Mouse (Mus musculus): Measurements from ENCODE around the gene Tfap2e. TPM values are rescaled to one million over a fixed set of nuclear protein-coding genes. Genes with fewer than 3 reads are reported as not detected.
A peak's percentile ranks its signal among the peaks of the same experiment; 100 is the strongest.

Tfap2e gene
- polyA plus RNA-seq, 1 experiment from 2014 or later: not detected

DNA sequence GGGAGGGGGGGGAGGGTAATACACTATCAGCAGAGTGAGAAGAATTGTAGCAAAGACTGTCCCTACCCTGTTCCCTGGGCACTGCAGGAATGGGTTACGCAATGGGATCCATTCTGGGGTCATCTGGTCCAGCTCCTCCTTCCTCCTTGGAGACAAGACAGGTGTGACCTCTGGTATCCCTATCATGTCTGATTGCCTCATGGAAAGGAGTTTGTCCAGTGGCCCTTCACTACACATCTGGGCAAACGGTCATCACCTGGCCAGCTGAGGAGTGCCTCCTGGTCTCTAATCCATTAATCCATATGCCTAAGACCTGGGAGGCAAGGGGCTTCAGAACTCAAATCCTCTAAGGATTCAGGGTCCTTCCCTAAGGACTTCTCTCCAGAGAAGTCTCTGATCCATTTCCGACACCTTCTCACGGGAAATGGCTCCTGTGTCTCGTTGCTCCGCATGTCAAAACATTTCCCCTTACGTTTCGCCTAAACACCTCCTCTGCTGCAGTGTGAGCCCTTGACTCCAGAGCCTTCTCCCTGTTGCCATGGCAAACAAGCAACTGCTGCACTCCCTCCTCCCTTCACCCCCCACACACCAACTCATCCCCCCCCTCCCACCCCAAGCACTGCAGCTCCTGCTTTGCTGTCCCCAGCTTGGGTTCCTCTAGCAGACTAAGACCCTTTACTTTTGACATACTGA is 15.0 kb upstream of the Tfap2e start:
- Histone ChIP-seq H3K4me3 (0 out of 2 replicates have a peak overlapping the region, but pooled peaks have one; percentile 86), H3K9ac (no peak overlapping the region; the same call in 1 of the 2 replicates), H3K4me1 (replicated peaks) (peaks cover 34% of the 10 kb centered on the region), H3K27ac (ENCODE audit: poor library complexity, severe bottlenecking) (no peak overlapping the region), H3K27me3 (replicated peaks) (no peaks in the 10 kb centered on the region), H3K9me3 (replicated peaks) (no peaks in the 10 kb centered on the region), H3K36me3 (peaks cover 48% of the 10 kb centered on the region), H3K4me2 (peak overlapping the region; percentile 96; the same call in 1 of the 2 replicates)
- no peak for ATAC-seq (ENCODE audit: insufficient number of reproducible peaks, low FRiP score)
- WGBS: 85% methylated on average over 8 of the region's 8 CpGs

DNA sequence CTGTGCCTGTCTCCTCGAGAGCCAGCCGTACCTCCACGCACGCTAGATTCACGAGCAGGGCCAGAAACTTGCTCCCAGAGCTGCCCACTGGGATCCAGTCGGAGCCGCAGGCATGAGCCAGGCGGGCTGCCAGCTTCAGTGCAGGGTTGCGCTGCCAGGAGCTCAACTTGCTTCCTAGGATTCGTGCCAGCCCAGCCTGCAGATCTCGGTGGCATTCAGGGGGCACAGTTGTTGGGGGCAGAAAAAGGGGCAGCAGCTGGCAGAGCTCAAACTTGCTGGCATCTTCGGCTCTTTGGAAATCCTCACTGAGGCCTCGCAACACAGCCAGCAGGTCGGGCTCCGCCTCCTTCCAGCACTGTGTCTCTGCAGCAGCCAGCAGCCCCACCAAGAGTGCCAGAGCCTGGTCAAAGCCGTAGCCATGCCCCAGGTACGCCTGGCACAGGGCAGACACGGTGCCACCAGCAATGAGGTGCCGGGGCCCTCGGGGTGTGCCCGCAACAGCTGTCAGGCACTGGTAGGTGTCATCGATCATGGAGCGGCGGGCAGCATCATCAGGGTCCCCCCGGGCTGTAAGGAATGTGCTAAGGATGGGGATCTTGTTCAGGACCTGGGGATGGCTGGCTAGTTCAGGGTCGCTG is 14.1 kb upstream of the Tfap2e start:
- no peak overlapping the region for H3K27ac ChIP-seq (ENCODE audit: poor library complexity, severe bottlenecking)
- H3K9me3 ChIP-seq (replicated peaks): no peaks in the 10 kb centered on the region
- 87% methylated on average over 26 of the region's 26 CpGs for WGBS
- no peaks in the 10 kb centered on the region for H3K27me3 ChIP-seq (replicated peaks)
- no peak overlapping the region for H3K9ac ChIP-seq
- H3K4me3 ChIP-seq: no peak overlapping the region
- ATAC-seq (ENCODE audit: insufficient number of reproducible peaks, low FRiP score): no peak
- H3K36me3 ChIP-seq: peaks cover 56% of the 10 kb centered on the region
- no peak overlapping the region for H3K4me2 ChIP-seq
- H3K4me1 ChIP-seq (replicated peaks): peaks cover 34% of the 10 kb centered on the region

DNA sequence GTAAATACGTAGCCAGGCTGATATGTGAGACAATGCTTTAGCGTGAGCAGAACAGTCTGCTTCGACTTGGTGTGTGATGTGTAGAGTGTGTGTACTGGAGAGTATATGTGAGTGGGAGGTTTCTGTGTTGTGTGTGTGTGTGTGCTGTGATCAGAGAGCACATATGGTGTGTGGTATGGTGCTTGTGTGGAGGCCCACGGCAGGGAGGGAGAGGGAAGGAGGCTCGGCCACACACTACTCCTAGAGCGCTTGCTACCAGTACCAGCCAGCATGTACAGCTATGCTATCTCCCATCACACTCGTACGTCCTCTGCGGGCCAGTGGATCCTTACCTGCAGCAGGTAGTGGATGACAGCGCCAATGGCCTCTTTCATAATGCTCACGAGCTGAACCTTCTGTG is 13.5 kb upstream of the Tfap2e start:
- Histone ChIP-seq H3K27ac (ENCODE audit: poor library complexity, severe bottlenecking) (no peak overlapping the region), H3K4me1 (replicated peaks) (peaks cover 31% of the 10 kb centered on the region), H3K4me3 (no peak overlapping the region), H3K36me3 (peaks cover 62% of the 10 kb centered on the region), H3K9ac (no peak overlapping the region), H3K4me2 (no peak overlapping the region), H3K27me3 (replicated peaks) (no peaks in the 10 kb centered on the region; the same call in 1 of the 2 replicates), H3K9me3 (replicated peaks) (no peaks in the 10 kb centered on the region)
- WGBS: 89% methylated on average over 11 of the region's 11 CpGs
- no peak for ATAC-seq (ENCODE audit: insufficient number of reproducible peaks, low FRiP score)

DNA sequence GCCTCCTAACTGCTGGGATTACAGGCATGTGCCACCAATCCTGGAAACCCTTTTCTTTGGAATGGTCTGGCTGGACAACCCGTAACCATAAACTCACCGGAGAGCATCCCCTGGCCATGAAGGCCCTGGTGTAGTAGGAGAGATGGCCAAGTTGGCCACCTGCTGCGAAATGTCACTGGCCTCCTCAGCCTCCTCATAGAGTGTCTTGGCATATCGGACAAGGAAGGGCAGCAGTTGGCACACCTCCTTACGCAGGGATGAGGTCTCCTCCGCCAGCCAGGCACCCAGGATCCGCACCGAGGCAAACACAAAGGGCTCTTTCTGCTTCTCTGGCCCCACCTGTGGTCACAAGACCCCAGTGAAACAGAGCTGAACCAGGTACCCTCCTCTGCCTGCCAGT is 12.3 kb upstream of the Tfap2e start:
- no peaks in the 10 kb centered on the region; the same call in 1 of the 2 replicates for H3K27me3 ChIP-seq (replicated peaks)
- H3K4me1 ChIP-seq (replicated peaks): peaks cover 37% of the 10 kb centered on the region
- H3K4me3 ChIP-seq: no peak overlapping the region
- no peak overlapping the region for H3K4me2 ChIP-seq
- H3K9ac ChIP-seq: no peak overlapping the region
- H3K9me3 ChIP-seq (replicated peaks): no peaks in the 10 kb centered on the region
- peaks cover 70% of the 10 kb centered on the region for H3K36me3 ChIP-seq
- H3K27ac ChIP-seq (ENCODE audit: poor library complexity, severe bottlenecking): no peak overlapping the region
- ATAC-seq (ENCODE audit: insufficient number of reproducible peaks, low FRiP score): no peak
- 93% methylated on average over 8 of the region's 8 CpGs for WGBS

DNA sequence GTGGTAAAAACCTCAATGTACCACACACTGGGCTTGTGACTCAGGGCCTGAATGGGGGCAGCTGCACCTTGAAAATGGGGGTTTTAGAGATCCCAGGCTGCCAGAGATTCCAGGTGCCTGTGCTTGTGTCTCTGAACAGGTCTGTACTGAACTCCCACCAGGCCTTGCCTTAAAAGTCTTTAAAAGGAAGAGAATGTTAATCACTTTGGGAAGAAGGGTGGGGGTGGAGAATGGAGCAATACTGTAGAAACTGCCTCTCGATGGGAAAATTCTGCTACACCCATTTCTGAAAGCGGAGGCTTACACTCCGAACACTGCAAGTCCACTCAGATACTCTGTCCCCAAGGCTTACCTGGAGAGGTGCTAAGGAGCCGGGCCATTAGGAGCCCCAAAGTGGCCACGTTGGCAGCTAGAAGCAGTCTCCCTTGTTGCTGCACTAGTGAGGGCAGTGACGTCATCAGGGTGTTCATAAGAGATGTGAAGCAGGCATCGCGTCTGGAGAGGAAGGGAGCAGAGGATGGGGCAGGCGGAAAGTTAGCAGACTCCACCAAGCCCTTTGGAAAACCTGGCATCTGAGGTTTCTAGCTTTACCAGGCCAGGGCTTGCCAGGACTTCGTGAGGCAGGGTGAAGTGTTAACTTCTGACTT is 10.3 kb upstream of the Tfap2e start:
- WGBS: 68% methylated on average over 10 of the region's 10 CpGs
- Histone ChIP-seq H3K9ac (no peak overlapping the region), H3K4me1 (replicated peaks) (peaks cover 28% of the 10 kb centered on the region), H3K27ac (ENCODE audit: poor library complexity, severe bottlenecking) (no peak overlapping the region), H3K4me2 (no peak overlapping the region), H3K4me3 (no peak overlapping the region), H3K9me3 (replicated peaks) (no peaks in the 10 kb centered on the region), H3K36me3 (peaks cover 70% of the 10 kb centered on the region), H3K27me3 (replicated peaks) (no peaks in the 10 kb centered on the region; the same call in 1 of the 2 replicates)
- no peak for ATAC-seq (ENCODE audit: insufficient number of reproducible peaks, low FRiP score)

DNA sequence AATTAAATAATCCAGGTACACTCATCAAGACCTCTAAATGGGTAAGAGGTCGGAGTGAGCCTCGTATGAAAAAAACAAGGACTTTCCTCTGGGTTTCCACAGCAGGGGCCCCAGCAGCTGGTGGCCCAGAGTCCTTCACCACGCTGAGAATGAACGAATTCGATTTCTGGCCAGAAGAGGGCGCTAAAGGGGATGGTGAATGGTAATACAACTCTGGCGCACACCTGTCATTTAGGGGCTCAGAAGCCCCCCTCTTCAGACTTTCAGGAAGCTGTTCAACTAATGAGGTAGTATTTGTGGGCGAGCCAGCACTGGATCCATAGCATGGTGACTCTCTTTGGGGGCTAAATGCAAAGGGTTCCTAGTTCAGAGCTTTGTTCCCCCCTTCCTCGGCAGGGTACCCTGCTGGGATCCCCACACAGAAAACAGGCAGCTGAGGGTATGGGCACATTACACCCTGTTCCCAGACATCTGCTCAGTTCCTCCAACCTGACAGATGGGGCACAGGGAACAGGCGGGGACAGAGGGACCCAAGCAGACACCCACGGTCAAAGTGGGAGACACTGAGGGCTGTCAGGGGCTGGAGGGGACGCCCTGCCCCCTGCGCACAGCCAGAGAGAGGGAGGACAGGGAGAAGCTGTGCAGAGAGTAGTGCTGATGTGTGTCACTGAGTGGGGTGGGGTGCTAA is 9.6 kb upstream of the Tfap2e start:
- no peak overlapping the region for H3K4me2 ChIP-seq
- H3K36me3 ChIP-seq: peaks cover 67% of the 10 kb centered on the region
- no peak overlapping the region for H3K27ac ChIP-seq (ENCODE audit: poor library complexity, severe bottlenecking)
- H3K9me3 ChIP-seq (replicated peaks): no peaks in the 10 kb centered on the region
- peaks cover 26% of the 10 kb centered on the region for H3K4me1 ChIP-seq (replicated peaks)
- no peak overlapping the region for H3K4me3 ChIP-seq
- ATAC-seq (ENCODE audit: insufficient number of reproducible peaks, low FRiP score): no peak
- no peak overlapping the region for H3K9ac ChIP-seq
- WGBS: 42% methylated on average over 13 of the region's 13 CpGs
- no peaks in the 10 kb centered on the region; the same call in 1 of the 2 replicates for H3K27me3 ChIP-seq (replicated peaks)

DNA sequence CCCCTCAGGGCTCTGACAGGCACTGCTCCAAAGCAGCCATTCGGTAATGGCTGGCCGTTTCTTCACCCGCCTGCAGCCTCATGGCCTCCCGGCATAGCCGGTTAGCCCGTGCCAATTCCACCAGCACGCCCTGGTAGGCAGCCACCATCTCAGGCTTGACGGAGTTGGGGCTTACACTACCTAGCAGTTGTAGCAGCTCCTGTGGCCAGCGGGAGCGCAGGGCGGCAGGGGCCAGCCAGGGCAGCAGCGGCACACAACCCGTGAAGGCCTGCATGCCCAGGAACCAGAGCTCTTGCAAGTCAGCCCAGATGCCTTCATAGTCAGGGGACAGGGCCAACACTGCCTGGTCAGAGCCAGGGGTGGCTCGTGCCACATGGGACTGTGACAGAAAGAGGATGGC is 8.8 kb upstream of the Tfap2e start:
- H3K9me3 ChIP-seq (replicated peaks): no peaks in the 10 kb centered on the region
- no peak overlapping the region for H3K4me3 ChIP-seq
- no peak overlapping the region for H3K4me2 ChIP-seq
- H3K36me3 ChIP-seq: peaks cover 58% of the 10 kb centered on the region
- peaks cover 19% of the 10 kb centered on the region for H3K4me1 ChIP-seq (replicated peaks)
- no peak overlapping the region for H3K9ac ChIP-seq
- no peak overlapping the region for H3K27ac ChIP-seq (ENCODE audit: poor library complexity, severe bottlenecking)
- 87% methylated on average over 14 of the region's 14 CpGs for WGBS
- no peak for ATAC-seq (ENCODE audit: insufficient number of reproducible peaks, low FRiP score)
- H3K27me3 ChIP-seq (replicated peaks): peaks cover 3% of the 10 kb centered on the region

DNA sequence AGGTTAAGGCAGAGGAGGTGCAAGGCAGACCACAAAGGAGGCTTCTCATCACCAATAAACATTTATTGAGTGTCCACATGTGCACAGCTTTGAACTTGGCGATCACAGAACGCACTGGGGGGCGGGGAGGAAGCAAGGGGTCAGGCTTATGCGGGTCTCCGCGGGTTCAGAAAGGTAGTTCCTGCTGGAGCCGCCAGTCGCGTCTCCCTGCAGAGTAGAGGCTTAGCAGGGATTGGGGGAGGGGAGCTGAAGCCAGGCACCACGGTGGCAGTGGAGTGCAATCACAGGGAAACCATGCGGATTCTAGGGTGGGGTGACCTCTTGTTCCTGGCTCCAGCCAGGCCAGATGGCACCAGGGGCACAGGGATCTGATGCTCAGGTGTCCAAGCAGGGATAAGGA is 7.7 kb upstream of the Tfap2e start:
- no peak overlapping the region for H3K9ac ChIP-seq
- peaks cover 14% of the 10 kb centered on the region for H3K27me3 ChIP-seq (replicated peaks)
- peaks cover 47% of the 10 kb centered on the region for H3K36me3 ChIP-seq
- 8% methylated on average over 11 of the region's 11 CpGs for WGBS
- ATAC-seq (ENCODE audit: insufficient number of reproducible peaks, low FRiP score): no peak
- H3K4me3 ChIP-seq: no peak overlapping the region
- no peak overlapping the region for H3K27ac ChIP-seq (ENCODE audit: poor library complexity, severe bottlenecking)
- no peak overlapping the region for H3K4me2 ChIP-seq
- no peaks in the 10 kb centered on the region for H3K9me3 ChIP-seq (replicated peaks)
- H3K4me1 ChIP-seq (replicated peaks): peaks cover 14% of the 10 kb centered on the region; the same call in 1 of the 2 replicates

DNA sequence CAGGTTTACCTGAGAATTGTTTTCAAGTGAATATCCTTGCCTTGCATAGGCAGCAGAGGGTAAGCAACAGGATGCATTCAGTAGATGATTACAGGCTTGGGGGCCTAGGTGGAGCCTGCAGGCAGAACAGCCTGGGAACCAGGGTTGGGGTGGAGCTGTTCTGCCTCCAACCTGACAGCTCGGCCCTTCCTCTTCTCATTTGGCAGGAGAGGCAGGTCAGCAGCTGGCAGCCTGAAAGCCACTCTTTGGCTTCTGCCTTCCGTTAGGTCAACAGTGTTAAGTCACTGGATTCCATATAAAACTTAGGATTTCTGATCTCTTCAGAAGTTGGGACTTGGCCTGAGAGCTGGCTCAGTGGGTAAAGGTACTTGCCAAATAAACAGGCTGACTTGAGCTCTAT is 6.9 kb upstream of the Tfap2e start:
- Histone ChIP-seq H3K27ac (ENCODE audit: poor library complexity, severe bottlenecking) (no peak overlapping the region), H3K27me3 (replicated peaks) (peaks cover 21% of the 10 kb centered on the region), H3K4me2 (no peak overlapping the region), H3K9ac (no peak overlapping the region), H3K4me3 (no peak overlapping the region), H3K9me3 (replicated peaks) (no peaks in the 10 kb centered on the region), H3K36me3 (peaks cover 40% of the 10 kb centered on the region), H3K4me1 (replicated peaks) (peaks cover 14% of the 10 kb centered on the region; the same call in 1 of the 2 replicates)
- WGBS: 40% methylated on average over 2 of the region's 2 CpGs
- no peak for ATAC-seq (ENCODE audit: insufficient number of reproducible peaks, low FRiP score)

DNA sequence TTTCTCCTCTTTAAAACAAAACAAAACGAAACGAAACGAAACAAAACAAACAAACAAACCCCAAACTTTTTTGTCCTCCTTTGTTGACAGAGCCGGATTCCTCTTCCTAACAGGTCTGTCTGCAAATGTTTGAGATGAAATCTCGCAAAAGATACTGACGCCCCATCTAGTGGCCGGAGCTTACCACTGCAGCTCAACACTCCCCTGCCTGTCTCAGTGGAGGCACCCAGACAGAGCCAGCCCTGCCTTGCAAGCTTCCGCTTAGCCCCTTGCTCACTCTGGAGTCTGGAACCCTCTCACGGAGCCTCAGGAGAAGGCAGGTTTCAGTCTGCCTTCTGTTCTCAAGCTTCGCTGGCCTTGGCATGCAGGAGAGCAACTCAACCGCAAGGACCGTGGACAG is 5.4 kb upstream of the Tfap2e start:
- peak; percentile 56; the same call in 1 of the 2 replicates for ATAC-seq (ENCODE audit: insufficient number of reproducible peaks, low FRiP score)
- no peak overlapping the region for H3K27ac ChIP-seq (ENCODE audit: poor library complexity, severe bottlenecking)
- no peak overlapping the region for H3K4me3 ChIP-seq
- H3K4me1 ChIP-seq (replicated peaks): peaks cover 14% of the 10 kb centered on the region; the same call in 1 of the 2 replicates
- peaks cover 27% of the 10 kb centered on the region for H3K36me3 ChIP-seq
- H3K9me3 ChIP-seq (replicated peaks): no peaks in the 10 kb centered on the region
- 4% methylated on average over 12 of the region's 12 CpGs for WGBS
- no peak overlapping the region for H3K9ac ChIP-seq
- H3K27me3 ChIP-seq (replicated peaks): peaks cover 37% of the 10 kb centered on the region
- H3K4me2 ChIP-seq: peak overlapping the region; percentile 50

All from heart, embryonic 12.5 days (tissue).